Mouse (Mus musculus) erythroblast, adult 5-6 weeks (primary cell): ENCODE results near the gene Gm12216. TPM values are rescaled to one million over a fixed set of nuclear protein-coding genes. Genes with fewer than 3 reads are reported as not detected.

Experiments
- ATAC-seq: replicated peaks from 2 replicates; pipeline ENCODE4 v1.8.0; 2016; ENCODE audit warnings: moderate number of reproducible peaks, mild to moderate bottlenecking, moderate TSS enrichment, inconsistent platforms; ENCODE audit not compliant: poor library complexity, low FRiP score, severe bottlenecking
- total RNA-seq, 2 experiments: library from RNA; stranded (forward) in 1 of 2; stranded (reverse) in 1 of 2; fragments of 150-400 nt in 1 of 2; fragments of 200-764, 138-1000 nt in 1 of 2; gene quantifications; 2 replicates each; pipeline versions ENCODE4 v1.2.3 to v1.2.4; 2015 to 2017; ENCODE audit warnings: low replicate concordance in 2 of 2

Gene Gm12216
- total RNA-seq, 2 experiments from 2014 or later: 0.17 TPM; not detected in 1

DNA sequence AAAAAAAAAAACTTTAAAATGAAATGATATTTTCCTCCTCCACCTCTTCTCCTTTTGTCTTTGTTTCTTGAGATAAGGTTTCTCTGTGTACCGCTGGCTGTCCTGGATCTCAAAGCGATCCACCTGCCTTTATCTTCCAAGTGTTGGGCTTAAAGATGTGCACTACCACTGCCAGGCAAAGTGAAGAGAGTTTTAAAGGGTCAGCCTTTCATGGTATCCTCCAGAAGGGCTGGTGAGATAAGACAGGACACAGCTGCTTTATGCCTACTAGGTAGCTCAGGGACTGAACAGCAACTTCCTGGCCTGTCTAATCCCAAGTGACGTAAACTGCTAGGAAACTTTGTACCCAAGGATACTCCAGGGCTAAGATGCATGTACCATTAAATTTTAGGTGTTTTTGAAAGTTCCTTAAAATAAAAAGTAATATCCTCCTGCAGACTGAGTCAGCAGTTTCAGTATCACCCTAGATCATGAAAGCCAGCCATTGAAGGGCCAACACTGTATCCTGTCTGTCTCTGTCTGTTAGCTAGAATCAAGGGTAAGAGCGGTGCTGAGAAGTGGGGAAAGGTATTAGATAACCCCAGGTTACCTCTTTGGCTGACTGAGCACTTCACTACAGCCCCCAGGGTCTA, 23.6 kb downstream of the Gm12216 start:
- no peak for ATAC-seq

DNA sequence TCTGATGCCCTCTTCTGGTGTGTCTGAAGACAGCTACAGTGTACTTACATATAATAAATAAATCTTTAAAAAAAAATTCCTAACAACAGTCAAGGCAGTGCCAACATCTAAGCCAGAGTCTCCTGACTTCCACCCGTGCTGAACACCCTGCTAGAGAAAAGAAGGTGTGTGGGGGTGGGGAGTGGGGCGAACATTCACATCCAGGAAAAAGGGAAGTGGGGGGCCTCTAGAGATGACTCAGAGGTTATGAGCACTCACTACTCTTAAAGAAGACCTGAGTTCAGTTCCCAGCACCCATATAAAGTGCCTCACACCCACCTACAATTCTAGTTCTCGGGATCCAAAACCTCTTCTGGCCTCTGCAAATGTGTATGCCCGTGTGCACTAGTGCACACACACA, 33.6 kb downstream of the Gm12216 start:
- no peak for ATAC-seq

DNA sequence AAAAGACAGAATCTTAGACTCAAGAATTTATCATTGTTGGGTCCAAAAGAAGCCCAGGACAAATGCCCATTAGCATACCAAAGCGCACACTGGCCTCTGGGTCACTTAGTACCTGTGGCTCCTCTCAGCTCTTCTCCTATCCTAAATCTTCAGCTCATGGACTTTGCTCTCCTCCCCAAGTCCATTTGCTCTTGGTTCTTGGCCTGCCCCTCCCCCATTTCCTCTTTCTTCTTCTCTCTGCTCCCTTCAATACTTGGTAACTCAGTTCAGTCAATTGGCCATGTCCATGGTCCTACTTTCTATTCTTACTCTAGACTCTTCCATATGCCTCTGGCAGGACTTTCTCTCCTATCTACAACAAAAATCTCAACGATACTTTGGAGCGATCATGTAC, 37.1 kb downstream of the Gm12216 start:
- no peak for ATAC-seq

DNA sequence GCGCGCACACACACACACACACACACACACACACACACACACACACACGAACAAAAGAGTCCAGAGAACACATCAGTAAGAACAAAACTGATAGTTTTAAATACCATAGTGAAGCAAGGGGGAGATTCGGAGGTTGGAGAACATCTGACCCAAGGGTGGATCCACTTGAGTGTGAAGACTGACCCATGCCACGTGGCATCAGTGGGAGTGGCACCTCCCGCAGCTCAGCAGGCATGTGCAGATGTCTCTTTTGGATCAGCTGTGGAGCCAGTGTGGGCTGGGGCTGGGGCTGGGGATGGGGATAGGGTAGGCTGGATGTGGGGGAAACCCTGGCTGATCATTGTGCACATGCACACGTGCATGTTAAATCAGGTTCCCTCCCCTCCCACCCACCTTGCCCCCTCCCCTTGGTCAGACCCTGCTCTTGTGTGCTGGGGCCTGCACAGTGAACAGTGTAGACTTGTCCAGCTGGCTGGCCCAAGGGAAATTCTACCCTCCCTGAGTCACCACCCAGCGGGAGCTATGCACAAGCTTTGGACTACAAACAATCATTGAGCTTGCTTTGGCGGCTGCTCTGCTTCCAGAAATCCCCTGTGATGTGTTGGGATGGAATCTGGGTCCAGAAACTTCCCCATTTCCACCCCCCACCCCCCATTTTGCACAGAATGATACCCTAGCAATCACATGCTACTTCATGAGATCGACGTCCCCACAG, 37.7 kb downstream of the Gm12216 start:
- no peak for ATAC-seq

DNA sequence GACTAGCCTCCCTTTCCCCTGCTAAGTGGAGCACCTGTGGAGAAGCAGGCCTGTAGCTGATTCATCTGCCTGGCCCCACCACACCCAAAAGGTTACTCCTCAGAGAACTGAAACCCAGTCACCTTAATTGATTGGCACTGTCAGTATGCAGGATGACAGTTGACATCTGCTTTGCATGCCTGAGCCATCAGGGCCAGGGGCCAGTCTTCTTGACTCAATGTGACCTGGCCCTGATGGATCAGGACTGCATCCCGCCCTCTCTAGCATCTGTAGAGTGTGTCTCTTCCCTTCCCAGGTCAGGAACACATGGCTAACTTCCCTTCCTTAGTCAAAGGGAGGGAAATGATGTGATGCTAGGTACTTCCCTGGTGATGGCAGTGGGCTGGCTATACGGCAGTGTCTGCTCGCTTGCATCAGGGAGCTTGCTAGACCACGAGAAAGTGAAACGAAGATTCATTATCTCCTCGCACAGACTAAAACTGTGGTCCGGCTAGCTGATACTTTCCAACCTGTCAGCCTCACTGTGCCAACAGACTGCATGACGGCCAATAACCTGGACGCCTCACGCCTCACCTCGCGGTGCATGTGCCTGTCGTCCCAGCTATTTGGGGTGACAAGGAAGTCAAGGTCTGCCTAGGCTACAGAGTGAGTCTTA, 38.4 kb downstream of the Gm12216 start:
- ATAC-seq: no peak

DNA sequence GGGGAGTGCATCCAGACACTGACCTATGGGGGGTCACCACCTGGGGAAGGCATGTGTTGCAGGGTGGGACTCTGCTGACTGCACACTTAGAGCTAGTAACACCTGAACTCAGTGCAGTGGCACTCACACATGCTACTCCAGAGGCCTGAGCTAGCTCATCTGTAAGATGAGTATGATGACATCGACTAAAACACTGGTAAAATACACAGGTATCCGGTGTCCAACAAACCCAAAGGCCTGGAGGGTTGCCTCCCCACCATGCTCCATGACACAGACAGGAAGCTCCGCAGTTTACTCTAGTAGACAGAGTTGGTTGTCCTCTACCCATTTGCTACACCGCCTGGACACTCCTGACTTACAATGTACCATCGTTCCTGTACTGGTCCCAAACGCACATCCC, 39.5 kb downstream of the Gm12216 start:
- no peak; the same call in 1 of the 2 replicates for ATAC-seq

DNA sequence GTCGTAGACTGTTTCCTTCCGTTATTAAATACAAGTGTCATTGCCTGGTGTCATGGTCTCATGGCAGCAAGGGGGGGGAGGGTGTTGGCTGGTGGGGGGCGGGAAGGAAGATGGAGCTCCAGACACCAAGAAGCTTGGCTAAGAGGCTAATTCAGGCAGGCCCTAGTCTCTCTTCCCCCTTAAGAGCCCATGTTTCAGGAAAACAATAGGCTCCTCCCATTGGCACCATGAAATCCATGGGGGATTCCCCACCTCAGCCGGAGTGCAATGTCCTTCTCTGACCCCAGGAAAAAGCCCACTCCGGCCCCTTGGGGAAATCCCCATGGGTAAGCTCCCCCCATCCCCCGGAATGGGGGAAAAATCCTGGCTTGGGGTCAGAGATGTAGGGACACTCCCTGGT, 40.3 kb downstream of the Gm12216 start:
- no peak for ATAC-seq

- ATAC-seq: no peak
Observed at GRCm38 (mm10) chr11:53816841-53817375, 42.1 kb downstream of the Gm12216 start.

- no peak for ATAC-seq
Observed at GRCm38 (mm10) chr11:53814810-53815209, 44.2 kb downstream of the Gm12216 start.

DNA sequence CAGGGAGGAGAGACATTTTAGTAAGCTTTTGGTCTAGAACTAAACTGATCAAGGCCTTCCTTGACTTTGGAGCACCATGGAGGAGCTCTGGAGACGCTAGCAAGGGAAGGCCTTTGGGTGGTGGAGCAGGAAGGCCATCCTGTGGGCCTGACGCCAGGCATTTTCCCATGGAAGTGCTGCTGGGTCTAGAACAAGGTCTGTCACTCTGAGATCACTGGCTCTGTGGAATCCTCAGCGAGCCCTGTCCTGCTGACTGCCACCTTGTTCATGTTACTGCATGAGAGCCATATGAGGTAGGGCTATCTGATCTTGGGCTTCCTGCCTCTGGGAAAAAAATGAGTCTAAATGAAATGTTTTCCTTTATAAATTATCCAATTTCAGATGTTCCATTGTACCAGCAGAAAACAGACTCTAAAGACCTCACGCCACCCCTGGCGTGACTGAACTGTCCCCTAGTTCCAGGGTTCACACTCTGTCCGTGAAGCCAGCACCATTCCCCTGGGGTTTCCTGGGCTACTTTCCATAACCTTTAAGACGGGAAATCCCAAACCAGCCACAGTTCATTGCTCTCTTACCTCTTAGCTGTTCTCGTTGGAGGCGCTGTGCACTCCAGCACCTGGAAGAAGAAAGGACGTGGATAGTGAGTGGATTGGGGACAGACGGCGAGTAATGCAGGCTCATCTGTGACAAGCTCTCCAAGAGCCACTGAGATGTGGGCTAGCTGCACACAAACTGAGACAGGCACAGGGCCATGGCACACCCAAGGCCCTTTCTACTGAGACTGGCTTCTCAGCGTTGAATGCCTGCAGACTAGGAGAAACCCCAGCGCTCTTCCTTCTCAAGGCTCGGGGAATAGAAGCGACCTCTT, 45.8 kb downstream of the Gm12216 start:
- ATAC-seq: no peak

DNA sequence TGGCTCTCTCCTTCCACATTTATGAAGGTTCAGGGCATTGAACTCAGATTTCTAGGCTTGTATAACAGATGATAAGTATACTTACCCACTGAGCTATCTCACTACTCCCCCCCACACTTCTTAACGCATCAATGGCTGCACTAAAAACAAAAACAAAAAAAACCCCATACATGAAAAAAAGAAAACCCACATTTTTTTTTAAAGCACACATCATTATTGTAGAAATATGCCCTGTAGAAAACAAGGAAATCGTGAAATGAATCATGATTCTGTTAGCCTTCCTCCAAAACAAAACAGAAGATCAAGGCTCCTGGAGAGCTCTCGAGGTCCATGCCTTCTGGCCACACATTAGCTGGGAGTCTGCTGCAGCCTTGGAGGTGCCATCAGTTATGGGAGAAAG, 47.7 kb downstream of the Gm12216 start:
- no peak for ATAC-seq

DNA sequence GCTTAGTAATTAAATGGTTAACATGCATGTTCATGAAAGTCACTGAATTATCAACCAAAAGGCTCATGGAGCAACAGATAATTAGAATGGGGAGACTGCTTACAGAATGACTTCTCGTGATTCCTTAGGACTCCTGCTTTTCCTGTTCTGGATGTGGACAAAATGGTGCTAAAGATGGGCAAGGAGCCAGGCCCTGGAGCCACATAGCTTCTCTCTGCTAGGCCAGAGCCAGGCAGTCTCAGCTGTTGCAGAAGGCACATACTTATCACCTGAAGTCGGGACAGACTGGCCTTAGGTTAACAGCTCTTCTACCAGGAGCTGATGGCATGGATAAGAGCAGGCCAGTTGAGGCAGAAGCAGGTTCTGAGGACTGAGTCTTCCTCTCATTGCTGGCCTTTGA, 48.3 kb downstream of the Gm12216 start:
- no peak for ATAC-seq

- ATAC-seq: no peak
Observed at GRCm38 (mm10) chr11:53810156-53810555, 48.9 kb downstream of the Gm12216 start.

GRCm38 (mm10) chr11:53809354-53809753, 49.7 kb downstream of the Gm12216 start:
- no peak for ATAC-seq

DNA sequence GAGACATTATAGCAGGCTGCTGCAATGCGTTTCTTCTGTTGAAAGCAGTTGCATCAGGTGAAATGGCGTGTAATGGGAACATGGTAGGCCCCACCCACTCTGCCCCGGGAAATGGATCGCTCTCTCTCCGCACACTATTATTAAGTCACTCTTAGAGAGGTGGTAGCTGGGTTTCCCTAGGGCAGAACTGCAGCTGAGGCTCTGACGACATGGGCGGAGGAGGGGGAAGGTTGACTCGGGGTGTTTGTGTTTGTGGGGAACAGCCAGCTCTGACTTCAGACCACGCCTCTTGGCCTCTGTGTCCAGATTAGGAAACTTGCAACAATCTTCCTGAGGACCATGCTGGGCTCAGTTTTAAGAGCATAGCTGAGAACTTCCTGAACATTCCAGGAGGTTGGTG, 53.3 kb downstream of the Gm12216 start:
- ATAC-seq: no peak

GRCm38 (mm10) chr11:53804569-53805344, 54.3 kb downstream of the Gm12216 start:
- ATAC-seq: no peak

DNA sequence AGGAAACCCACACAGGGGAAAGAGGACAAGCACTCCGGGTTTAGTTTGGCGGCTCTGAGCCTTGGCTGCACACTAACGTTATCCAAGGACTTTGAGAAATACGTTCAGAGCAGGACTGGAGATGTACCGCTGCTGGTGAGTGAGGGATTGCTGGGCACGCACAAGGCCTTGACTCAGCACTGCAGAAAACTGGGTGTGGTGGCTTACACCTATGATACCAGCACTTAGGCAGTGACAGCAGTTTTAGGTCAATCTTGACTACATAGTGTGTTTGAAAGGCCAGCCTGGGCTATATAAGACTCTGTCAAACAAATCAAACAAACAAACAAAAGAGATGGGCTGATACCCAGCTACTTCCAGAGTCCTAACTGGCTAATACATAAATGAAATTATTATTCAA, 55.6 kb downstream of the Gm12216 start:
- no peak for ATAC-seq

DNA sequence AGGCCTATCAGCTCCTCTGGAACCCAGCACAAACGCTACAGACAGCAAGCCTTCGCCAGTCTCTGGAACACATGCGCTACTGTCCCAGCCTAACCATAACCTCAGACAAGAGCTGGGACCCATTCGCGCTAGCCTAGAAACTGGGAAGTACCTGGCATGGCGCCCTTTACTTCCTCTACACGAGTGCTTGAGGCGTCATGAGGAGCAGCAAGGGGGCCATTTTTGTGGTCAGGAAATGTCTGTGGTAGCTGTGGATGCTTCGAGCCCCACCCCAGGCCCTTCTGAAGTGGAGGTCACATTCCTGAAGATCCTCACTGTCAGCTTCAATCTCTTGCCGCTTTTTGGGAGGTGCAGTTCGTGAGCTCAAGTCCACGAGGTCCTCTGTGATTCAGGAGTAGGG, 56.0 kb downstream of the Gm12216 start:
- ATAC-seq: no peak

- no peak for ATAC-seq
Observed at GRCm38 (mm10) chr11:53800975-53801374, 58.1 kb downstream of the Gm12216 start.
